Mouse (Mus musculus): ENCODE data around the gene Gm3269. TPM values are rescaled to one million over a fixed set of nuclear protein-coding genes. Genes with fewer than 3 reads are reported as not detected.
A peak's percentile ranks its signal among the peaks of the same experiment; 100 is the strongest.
"Not testable (repeated sequence)": the region's sequence is repeated elsewhere in the genome, so short reads cannot be mapped to it uniquely, and the experiment has no call there.

Gene Gm3269
- polyA plus RNA-seq (2012; rRNA removed), result not detected in 2 replicates

GRCm38 (mm10) chr14:4837806-4838205 is at the start of gene Gm3269:
Gm3269 (plus strand) TSS chr14:4838106.
- not testable (repeated sequence) for H3K36me3 ChIP-seq (ENCODE audit: control insufficient read depth, insufficient read depth, low read length); H3K4me1 ChIP-seq (ENCODE audit: control insufficient read depth, insufficient read depth, insufficient read length, low read length); H3K27ac ChIP-seq (ENCODE audit: insufficient read depth, low read depth, low read length); H3K27me3 ChIP-seq (ENCODE audit: control insufficient read depth, insufficient read depth, low read length); H3K4me3 ChIP-seq (ENCODE audit: low read depth, low read length)
- WGBS, result no CpG with 5 or more reads among the region's 4 CpGs

GRCm38 (mm10) chr14:4806421-4806820 is 31.5 kb upstream of the Gm3269 start:
- 85% methylated on average over 6 of the region's 6 CpGs for WGBS
- H3K4me1 ChIP-seq (ENCODE audit: control insufficient read depth, insufficient read depth, insufficient read length, low read length); H3K4me3 ChIP-seq (ENCODE audit: low read depth, low read length); H3K36me3 ChIP-seq (ENCODE audit: control insufficient read depth, insufficient read depth, low read length); H3K27me3 ChIP-seq (ENCODE audit: control insufficient read depth, insufficient read depth, low read length); H3K27ac ChIP-seq (ENCODE audit: insufficient read depth, low read depth, low read length): not testable (repeated sequence)

- H3K4me3 ChIP-seq (ENCODE audit: low read depth, low read length); H3K36me3 ChIP-seq (ENCODE audit: control insufficient read depth, insufficient read depth, low read length): not testable (repeated sequence)
- 90% methylated on average over 4 of the region's 7 CpGs for WGBS
These were observed 16.0 kb upstream of the Gm3269 start for GRCm38 (mm10) chr14:4821950-4822349.

GRCm38 (mm10) chr14:4855299-4855980 is 17.5 kb downstream of the Gm3269 start, which contains the start of gene Gm3264:
Gm3264 (plus strand) TSS chr14:4855576.
- H3K27me3 ChIP-seq (ENCODE audit: control insufficient read depth, insufficient read depth, low read length); H3K36me3 ChIP-seq (ENCODE audit: control insufficient read depth, insufficient read depth, low read length); H3K27ac ChIP-seq (ENCODE audit: insufficient read depth, low read depth, low read length); H3K4me1 ChIP-seq (ENCODE audit: control insufficient read depth, insufficient read depth, insufficient read length, low read length): not testable (repeated sequence)
- WGBS, result 4% methylated on average over 32 of the region's 59 CpGs
- peak within 1 kb of the TSS; percentile 38 for H3K4me3 ChIP-seq (ENCODE audit: low read depth, low read length)

More at GRCm38 (mm10) chr14:4821950-4822349, 16.0 kb upstream of the Gm3269 start:
- H3K27ac ChIP-seq (ENCODE audit: insufficient read depth, low read depth, low read length); H3K27me3 ChIP-seq (ENCODE audit: control insufficient read depth, insufficient read depth, low read length); H3K4me1 ChIP-seq (ENCODE audit: control insufficient read depth, insufficient read depth, insufficient read length, low read length): not testable (repeated sequence)

- not testable (repeated sequence) for H3K27me3 ChIP-seq (ENCODE audit: control insufficient read depth, insufficient read depth, low read length); H3K4me3 ChIP-seq (ENCODE audit: low read depth, low read length); H3K27ac ChIP-seq (ENCODE audit: insufficient read depth, low read depth, low read length); H3K36me3 ChIP-seq (ENCODE audit: control insufficient read depth, insufficient read depth, low read length); H3K4me1 ChIP-seq (ENCODE audit: control insufficient read depth, insufficient read depth, insufficient read length, low read length)
- WGBS, result 89% methylated on average over 1 of the region's 3 CpGs
These were observed 54.2 kb downstream of the Gm3269 start, which contains the start of gene Gm3278 for GRCm38 (mm10) chr14:4892116-4892515. Gm3278 (plus strand) TSS chr14:4892416.

Other genes with a start within 250 kb of the Gm3269 start
- gene Gm8159, start 205.8 kb upstream of the Gm3269 start, polyA plus RNA-seq (2012; rRNA removed), result not detected in 2 replicates
- gene Gm3239, start 173.9 kb upstream of the Gm3269 start, polyA plus RNA-seq (2012; rRNA removed), result not detected in 2 replicates
- not detected in 2 replicates for gene Gm7876, start 128.9 kb upstream of the Gm3269 start, polyA plus RNA-seq (2012; rRNA removed)
- not detected in 2 replicates for gene Gm3252, start 111.3 kb upstream of the Gm3269 start, polyA plus RNA-seq (2012; rRNA removed)
- gene Gm9602, start 61.8 kb upstream of the Gm3269 start, polyA plus RNA-seq (2012; rRNA removed), result not detected in 2 replicates
- gene Gm3264, start 17.5 kb downstream of the Gm3269 start, polyA plus RNA-seq (2012; rRNA removed), result not detected in 2 replicates
- gene Gm3278, start 54.3 kb downstream of the Gm3269 start, polyA plus RNA-seq (2012; rRNA removed), result not detected in 2 replicates
- not detected in 2 replicates for gene Gm8297, start 145.8 kb downstream of the Gm3269 start, polyA plus RNA-seq (2012; rRNA removed)
- gene Gm3298, start 177.8 kb downstream of the Gm3269 start, polyA plus RNA-seq (2012; rRNA removed), result not detected in 2 replicates
- gene 4930555G01Rik, start 212.5 kb downstream of the Gm3269 start, polyA plus RNA-seq (2012; rRNA removed), result not detected in 2 replicates
- gene Gm8281, start 232.9 kb downstream of the Gm3269 start, polyA plus RNA-seq (2012; rRNA removed), result not detected in 2 replicates